Mouse (Mus musculus) layer of hippocampus, adult 9-10 months (tissue): ENCODE measurements around the gene Epp13.
"Not testable (repeated sequence)": the region's sequence is repeated elsewhere in the genome, so short reads cannot be mapped to it uniquely, and the experiment has no call there.

Experiments used
- DNase-seq: peaks from one replicate; pipeline ENCODE4 v3.0.0; 2022; ENCODE audit warnings: low spot score

Gene Epp13

GRCm38 (mm10) chr7:6285842-6286705 is 33.6 kb downstream of the Epp13 start, which contains the start of gene Zfp667:
Gene Zfp667 (plus strand): TSS chr7:6286579.
- DNase-seq: peak; percentile 86

GRCm38 (mm10) chr7:6286921-6287531 is 34.5 kb downstream of the Epp13 start:
- no peak for DNase-seq

- DNase-seq: not testable (repeated sequence)
Observed at GRCm38 (mm10) chr7:6291121-6291520, 38.6 kb downstream of the Epp13 start.

GRCm38 (mm10) chr7:6300796-6301195 is 48.3 kb downstream of the Epp13 start:
- not testable (repeated sequence) for DNase-seq

GRCm38 (mm10) chr7:6330458-6331232 is 78.1 kb downstream of the Epp13 start:
- DNase-seq: no peak

- peak; percentile 57 for DNase-seq
Observed at GRCm38 (mm10) chr7:6331233-6331956, 78.9 kb downstream of the Epp13 start, which contains the start of gene Zfp583. Gene Zfp583 (minus strand): TSS chr7:6331285.
